7 mouse cellular contexts compared by ENCODE assay signal in the genomic region with DNA sequence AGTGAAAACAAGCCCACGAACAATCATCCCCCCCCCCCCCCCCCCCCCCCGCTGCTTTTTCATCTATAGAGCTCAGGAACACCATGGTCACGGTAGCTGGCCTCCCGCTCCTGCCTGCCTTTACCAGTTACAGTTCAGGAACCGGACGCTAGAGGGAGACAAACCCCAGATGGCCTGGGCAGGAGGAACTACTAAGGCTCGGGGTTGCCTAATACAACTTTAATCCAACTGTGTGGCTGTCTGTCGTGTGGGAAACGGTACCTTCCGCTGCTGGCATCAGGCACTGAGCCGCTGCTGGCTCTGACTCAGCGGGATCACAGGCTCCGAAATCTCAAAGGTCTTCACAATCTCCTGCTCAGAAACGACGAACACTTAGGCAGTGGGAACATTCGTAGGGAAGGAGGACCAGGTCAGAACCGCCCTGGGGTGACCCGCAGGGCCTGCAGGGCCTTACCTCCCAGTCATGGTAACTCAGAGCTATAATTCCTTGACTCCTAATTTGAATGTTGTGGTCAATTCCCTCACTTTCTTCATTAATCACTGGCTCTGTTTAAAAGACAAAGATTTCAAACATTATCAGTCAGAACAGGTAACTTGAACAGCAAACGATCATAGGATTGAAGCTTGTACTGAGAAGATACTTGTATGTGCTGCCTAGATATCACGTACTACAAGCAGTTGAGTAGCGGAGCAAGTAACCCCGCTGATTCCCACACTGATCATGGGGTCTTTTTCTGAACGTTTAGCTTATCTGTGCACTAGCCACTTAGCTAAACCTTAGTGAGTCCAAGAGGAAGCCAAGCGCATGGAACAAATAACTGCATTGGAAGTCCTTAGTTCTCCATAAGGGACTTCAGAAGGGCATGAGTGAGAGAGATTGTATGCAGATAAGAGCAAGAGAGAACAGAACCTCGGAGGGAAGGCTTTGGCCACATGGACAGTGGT. TPM values are rescaled to one million over a fixed set of nuclear protein-coding genes. Genes with fewer than 3 reads are reported as not detected.
A peak's percentile ranks its signal among the peaks of the same experiment; 100 is the strongest.
DNase-seq lines count a peak whose midpoint lies in the region; ATAC-seq and TF ChIP-seq lines count a peak whose summit lies in the region.

No protein-coding gene starts in this region.

- TF ChIP-seq POLR2A in heart, adult 2 months (IDR thresholded peaks at IDR 0.05; ENCODE audit: insufficient read depth, low read depth, low read length): no peak
- TF ChIP-seq POLR2A in kidney, adult 2 months (IDR thresholded peaks at IDR 0.05; ENCODE audit: low read depth, low read length): no peak

- no peak for ATAC-seq in embryonic facial prominence, embryonic 13.5 days (ENCODE audit: insufficient number of reproducible peaks, insufficient read depth, low FRiP score, low TSS enrichment, low read depth)
- ATAC-seq in limb, embryonic 11.5 days (ENCODE audit: insufficient number of reproducible peaks, low FRiP score, low TSS enrichment, low read depth): peak; percentile 39; the same call in 1 of the 2 replicates
- peak; percentile 63 for ATAC-seq in midbrain, embryonic 15.5 days (replicated peaks)

- peak; percentile 82 for TF ChIP-seq CTCF in heart, adult 2 months (IDR thresholded peaks at IDR 0.05)
- peak; percentile 97 for TF ChIP-seq CTCF in kidney, adult 2 months (conservative IDR thresholded peaks at IDR 0.05; ENCODE audit: insufficient read depth, insufficient read length, low read depth, low read length)

- H3K79me2 ChIP-seq in heart, adult 2 months (replicated peaks; ENCODE audit: control insufficient read depth, insufficient read depth, low read length): no peaks in the 10 kb centered on the region

- intact Hi-C loops in heart, adult 2 months (cut with DNase I): loop anchor here (1.0 to 5.0 kb wide), 3 partner anchors 13 to 229 kb away; no protein-coding TSS in a partner anchor

- H3K9me3 ChIP-seq in embryonic facial prominence, embryonic 13.5 days: no peaks in the 10 kb centered on the region
- no peaks in the 10 kb centered on the region for H3K9me3 ChIP-seq in limb, embryonic 11.5 days (ENCODE audit: control insufficient read depth, low read length)
- H3K9me3 ChIP-seq in midbrain, embryonic 15.5 days: no peaks in the 10 kb centered on the region

- no peak overlapping the region for H3K4me2 ChIP-seq in embryonic facial prominence, embryonic 13.5 days
- H3K4me2 ChIP-seq in limb, embryonic 11.5 days (ENCODE audit: low read depth, severe bottlenecking): no peak overlapping the region
- no peak overlapping the region for H3K4me2 ChIP-seq in midbrain, embryonic 15.5 days

- H3K27ac ChIP-seq in embryonic facial prominence, embryonic 13.5 days: peak overlapping the region; percentile 17; the same call in 1 of the 2 replicates
- peak overlapping the region; percentile 63 for H3K27ac ChIP-seq in heart, adult 2 months
- peak overlapping the region; percentile 12; the same call in 1 of the 2 replicates for H3K27ac ChIP-seq in kidney, adult 2 months (ENCODE audit: insufficient read depth, low read depth, low read length)
- H3K27ac ChIP-seq in limb, embryonic 11.5 days (replicated peaks; ENCODE audit: low read depth, low read length): no peak overlapping the region
- H3K27ac ChIP-seq in midbrain, embryonic 15.5 days: no peak overlapping the region

- peak; percentile 80 for TF ChIP-seq EP300 in heart, adult 2 months (IDR thresholded peaks at IDR 0.05; ENCODE audit: insufficient read depth, low read depth, low read length)

- H3K27me3 ChIP-seq in embryonic facial prominence, embryonic 13.5 days: no peaks in the 10 kb centered on the region
- no peaks in the 10 kb centered on the region for H3K27me3 ChIP-seq in heart, adult 2 months (ENCODE audit: control insufficient read depth, insufficient read depth, low read length)
- no peaks in the 10 kb centered on the region for H3K27me3 ChIP-seq in kidney, adult 2 months (replicated peaks; ENCODE audit: control insufficient read depth, insufficient read depth, low read length)
- no peaks in the 10 kb centered on the region for H3K27me3 ChIP-seq in limb, embryonic 11.5 days (ENCODE audit: control insufficient read depth, insufficient read depth, low read length)
- no peaks in the 10 kb centered on the region for H3K27me3 ChIP-seq in midbrain, embryonic 15.5 days (replicated peaks)

- peak; percentile 95 for DNase-seq in adrenal gland, postnatal 14 days
- peak; percentile 84 to 89 for DNase-seq in heart, adult 2 months
- DNase-seq in kidney, adult 2 months: peak; percentile 94
- DNase-seq in limb, embryonic 11.5 days (ENCODE audit: low spot score): peak; percentile 94
- peak; percentile 60 to 88 for DNase-seq in spleen, adult 18-20 months

- no peak overlapping the region for H3K9ac ChIP-seq in embryonic facial prominence, embryonic 13.5 days
- no peak overlapping the region for H3K9ac ChIP-seq in heart, adult 2 months (ENCODE audit: low read depth, low read length)
- H3K9ac ChIP-seq in limb, embryonic 11.5 days (ENCODE audit: low read length): no peak overlapping the region
- no peak overlapping the region for H3K9ac ChIP-seq in midbrain, embryonic 15.5 days

- H3K4me3 ChIP-seq in embryonic facial prominence, embryonic 13.5 days: no peak overlapping the region
- H3K4me3 ChIP-seq in heart, adult 2 months: no peak overlapping the region
- no peak overlapping the region for H3K4me3 ChIP-seq in kidney, adult 2 months (ENCODE audit: insufficient read depth, low read depth, low read length)
- no peak overlapping the region for H3K4me3 ChIP-seq in limb, embryonic 11.5 days (ENCODE audit: low read depth, low read length)
- no peak overlapping the region for H3K4me3 ChIP-seq in midbrain, embryonic 15.5 days

- H3K4me1 ChIP-seq in embryonic facial prominence, embryonic 13.5 days: no peaks in the 10 kb centered on the region
- peaks cover 3% of the 10 kb centered on the region for H3K4me1 ChIP-seq in heart, adult 2 months (ENCODE audit: control insufficient read depth, insufficient read depth, low read length)
- H3K4me1 ChIP-seq in kidney, adult 2 months (ENCODE audit: control insufficient read depth, insufficient read depth, low read length): peaks cover 6% of the 10 kb centered on the region; the same call in 1 of the 2 replicates
- no peaks in the 10 kb centered on the region for H3K4me1 ChIP-seq in limb, embryonic 11.5 days (ENCODE audit: control insufficient read depth, insufficient read depth, low read length)
- no peaks in the 10 kb centered on the region for H3K4me1 ChIP-seq in midbrain, embryonic 15.5 days

- WGBS in embryonic facial prominence, embryonic 13.5 days: 48% methylated on average over 25 of the region's 25 CpGs
- 32% methylated on average over 25 of the region's 25 CpGs for WGBS in heart, adult 2 months
- WGBS in kidney, adult 2 months: 33% methylated on average over 25 of the region's 25 CpGs
- WGBS in limb, embryonic 11.5 days: 56% methylated on average over 24 of the region's 25 CpGs
- 41% methylated on average over 24 of the region's 25 CpGs for WGBS in midbrain, embryonic 15.5 days

- peaks cover 69% of the 10 kb centered on the region for H3K36me3 ChIP-seq in embryonic facial prominence, embryonic 13.5 days
- H3K36me3 ChIP-seq in heart, adult 2 months (ENCODE audit: control insufficient read depth, insufficient read depth, low read length): peaks cover 2% of the 10 kb centered on the region
- H3K36me3 ChIP-seq in kidney, adult 2 months (ENCODE audit: control insufficient read depth, insufficient read depth, low read length): peaks cover 13% of the 10 kb centered on the region
- peaks cover 16% of the 10 kb centered on the region for H3K36me3 ChIP-seq in limb, embryonic 11.5 days (ENCODE audit: control insufficient read depth, insufficient read depth, low read length)
- peaks cover 17% of the 10 kb centered on the region for H3K36me3 ChIP-seq in midbrain, embryonic 15.5 days (replicated peaks)

RNA-seq across cellular contexts. Expression of a gene that starts 13.4 kb away (rescaled TPM):
- total RNA-seq in adrenal gland, postnatal 14 days (2021): 35.5 and 38.9 TPM in 2 replicates
- 56.3 and 72.3 TPM in 2 replicates for polyA plus RNA-seq in embryonic facial prominence, embryonic 13.5 days (2015; fragmentation: Nextera tagmentation; extraction: Ambion mirVana)
- 10 to 100 TPM; 34.1 to 34.9 TPM for total RNA-seq in heart, adult 2 months (2021)
- 8.9 and 18.1 TPM in 2 replicates for polyA plus RNA-seq in heart, adult 2 months (2012; rRNA removed)
- 7.3 and 10.6 TPM in 2 replicates for polyA plus RNA-seq in kidney, adult 2 months (2012; rRNA removed)
- polyA plus RNA-seq in limb, embryonic 11.5 days (2014; fragmentation: Nextera tagmentation; extraction: Ambion mirVana): 38.3 and 44.1 TPM in 2 replicates
- 111 and 117 TPM in 2 replicates for polyA plus RNA-seq in midbrain, embryonic 15.5 days (2015; fragmentation: Nextera tagmentation; extraction: Ambion mirVana)

RNA-seq across cellular contexts. Expression of a gene that starts 39.3 kb away (rescaled TPM):
- total RNA-seq in adrenal gland, postnatal 14 days (2021): 59.6 and 66.0 TPM in 2 replicates
- polyA plus RNA-seq in embryonic facial prominence, embryonic 13.5 days (2015; fragmentation: Nextera tagmentation; extraction: Ambion mirVana): 161 and 171 TPM in 2 replicates
- 10 to 100 TPM; 38.6 to 46.0 TPM for total RNA-seq in heart, adult 2 months (2021)
- 20.0 and 32.3 TPM in 2 replicates for polyA plus RNA-seq in heart, adult 2 months (2012; rRNA removed)
- polyA plus RNA-seq in kidney, adult 2 months (2012; rRNA removed): 39.8 and 44.4 TPM in 2 replicates
- 234 and 240 TPM in 2 replicates for polyA plus RNA-seq in limb, embryonic 11.5 days (2014; fragmentation: Nextera tagmentation; extraction: Ambion mirVana)
- 79.4 and 83.9 TPM in 2 replicates for polyA plus RNA-seq in midbrain, embryonic 15.5 days (2015; fragmentation: Nextera tagmentation; extraction: Ambion mirVana)

RNA-seq across cellular contexts. Expression of a gene that starts 43.6 kb away (rescaled TPM):
- 25.5 and 27.4 TPM in 2 replicates for total RNA-seq in adrenal gland, postnatal 14 days (2021)
- 42.0 and 43.8 TPM in 2 replicates for polyA plus RNA-seq in embryonic facial prominence, embryonic 13.5 days (2015; fragmentation: Nextera tagmentation; extraction: Ambion mirVana)
- 100 to 1,000 TPM; 339 to 480 TPM for total RNA-seq in heart, adult 2 months (2021)
- polyA plus RNA-seq in heart, adult 2 months (2012; rRNA removed): 117 and 163 TPM in 2 replicates
- 72.2 and 78.4 TPM in 2 replicates for polyA plus RNA-seq in kidney, adult 2 months (2012; rRNA removed)
- polyA plus RNA-seq in limb, embryonic 11.5 days (2014; fragmentation: Nextera tagmentation; extraction: Ambion mirVana): 34.7 and 40.0 TPM in 2 replicates
- polyA plus RNA-seq in midbrain, embryonic 15.5 days (2015; fragmentation: Nextera tagmentation; extraction: Ambion mirVana): 68.7 TPM in 2 replicates

Comparison
In these comparisons a context has a peak if more than half of its experiments do, and no peak if none do; other contexts are left out.
1. H3K27ac ChIP-seq: peak in embryonic facial prominence, embryonic 13.5 days (single experiment), heart, adult 2 months (single experiment) and kidney, adult 2 months (single experiment); none in limb, embryonic 11.5 days (single experiment) and midbrain, embryonic 15.5 days (single experiment).
2. Peak in every context shown above with its lines, with median percentiles within 50 percentile points of each other: DNase-seq.